Mouse (Mus musculus): ENCODE data around the gene Xrn1. TPM values are rescaled to one million over a fixed set of nuclear protein-coding genes. Genes with fewer than 3 reads are reported as not detected.
A peak's percentile ranks its signal among the peaks of the same experiment; 100 is the strongest.
"Not testable (repeated sequence)": the region's sequence is repeated elsewhere in the genome, so short reads cannot be mapped to it uniquely, and the experiment has no call there.

The Xrn1 gene
- polyA plus RNA-seq, 1 experiment from 2014 or later: 15.3 TPM

GRCm38 (mm10) chr9:96088456-96088855 is 133.9 kb downstream of the Xrn1 start:
- POLR2A ChIA-PET; ATAC-seq; H3K27me3 ChIP-seq; in situ Hi-C loops (cut with MboI; ENCODE audit: low pct_unique_long_range_greater_than_20kb); CTCF ChIA-PET; DNase-seq (ENCODE audit: low read depth, low spot score): not testable (repeated sequence)
- TF ChIP-seq CTCF (IDR thresholded peaks at IDR 0.05): peak; percentile 22

DNA sequence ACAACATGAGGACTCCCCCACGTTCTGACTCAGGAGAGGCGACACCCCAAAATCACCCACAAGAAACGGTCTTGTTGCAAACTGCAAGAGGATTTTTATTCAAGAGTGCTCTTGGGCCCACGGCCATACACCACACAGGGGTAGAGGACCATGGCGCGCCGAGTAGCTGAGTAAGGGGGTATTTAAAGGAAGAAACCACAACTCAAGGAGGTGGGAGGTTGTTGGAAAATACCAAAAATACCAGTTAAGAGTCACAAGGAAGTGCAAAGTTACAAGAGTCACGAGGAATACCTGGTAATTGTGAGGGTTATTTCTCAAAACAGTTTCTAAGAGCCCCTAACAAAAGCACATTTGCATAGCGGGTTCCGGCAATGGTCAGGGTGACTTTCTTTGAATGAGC is 138.1 kb downstream of the Xrn1 start:
- in situ Hi-C loops (cut with MboI; ENCODE audit: low pct_unique_long_range_greater_than_20kb); CTCF ChIA-PET; ATAC-seq; POLR2A ChIA-PET; DNase-seq (ENCODE audit: low read depth, low spot score); H3K27me3 ChIP-seq: not testable (repeated sequence)

- no peaks in the 10 kb centered on the region for H3K27me3 ChIP-seq
- ChIA-PET POLR2A (no interaction called here), CTCF (no interaction called here)
- no peak for TF ChIP-seq CTCF (IDR thresholded peaks at IDR 0.05)
- in situ Hi-C loops (cut with MboI; ENCODE audit: low pct_unique_long_range_greater_than_20kb): no loop called here
- ATAC-seq (no peak), DNase-seq (ENCODE audit: low read depth, low spot score) (no peak)
Measured at GRCm38 (mm10) chr9:96093221-96093620, 138.7 kb downstream of the Xrn1 start.

- ChIA-PET CTCF (no interaction called here), POLR2A (no interaction called here)
- in situ Hi-C loops (cut with MboI; ENCODE audit: low pct_unique_long_range_greater_than_20kb): no loop called here
- no peaks in the 10 kb centered on the region for H3K27me3 ChIP-seq
- DNase-seq (ENCODE audit: low read depth, low spot score): no peak
- TF ChIP-seq CTCF (IDR thresholded peaks at IDR 0.05): no peak
- ATAC-seq: no peak
Measured at GRCm38 (mm10) chr9:96094341-96094740, 139.8 kb downstream of the Xrn1 start.

DNA sequence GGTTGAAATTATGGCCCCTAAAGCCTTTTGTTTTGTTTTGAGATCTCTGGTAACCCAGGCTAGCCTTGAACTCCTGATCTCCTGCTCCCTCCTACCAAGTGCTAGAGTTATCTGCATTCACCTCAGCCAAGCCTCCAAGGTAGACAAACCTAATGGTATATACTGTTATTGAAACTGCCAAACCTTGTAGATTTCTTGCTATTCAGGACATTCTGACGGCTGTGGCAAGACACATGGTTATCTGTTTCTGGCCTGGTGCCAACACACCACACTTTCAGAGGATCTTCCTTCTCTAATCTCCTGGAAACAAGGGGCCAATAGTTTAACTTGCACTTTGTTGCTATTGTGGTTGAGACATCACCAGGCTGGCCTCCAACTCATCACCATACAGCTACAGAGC is 140.6 kb downstream of the Xrn1 start:
- in situ Hi-C loops (cut with MboI; ENCODE audit: low pct_unique_long_range_greater_than_20kb): no loop called here
- ChIA-PET CTCF (no interaction called here), POLR2A (no interaction called here)
- ATAC-seq: no peak
- H3K27me3 ChIP-seq: no peaks in the 10 kb centered on the region
- no peak for DNase-seq (ENCODE audit: low read depth, low spot score)
- no peak for TF ChIP-seq CTCF (IDR thresholded peaks at IDR 0.05)

DNA sequence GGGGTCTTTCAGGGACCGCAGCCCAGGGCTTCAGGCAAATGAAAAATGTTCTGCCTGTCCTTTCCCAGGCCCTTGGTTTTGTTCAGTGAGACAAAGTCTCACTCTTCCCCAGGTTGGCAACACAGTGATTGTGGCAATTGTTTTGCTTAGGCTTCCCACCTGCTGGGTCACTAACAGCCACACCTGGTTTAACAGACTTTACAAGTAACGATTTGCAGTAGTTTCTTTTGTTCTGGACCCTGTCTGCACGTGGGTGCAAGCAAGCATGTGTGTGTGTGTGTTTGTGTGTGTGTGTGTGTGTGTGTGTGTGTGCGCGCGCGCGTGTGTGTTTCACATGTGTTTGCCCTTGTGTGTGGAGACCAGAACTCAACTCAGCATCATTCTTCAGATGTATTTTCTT is 148.3 kb downstream of the Xrn1 start:
- in situ Hi-C loops (cut with MboI; ENCODE audit: low pct_unique_long_range_greater_than_20kb): no loop called here
- POLR2A ChIA-PET: no interaction called here
- DNase-seq (ENCODE audit: low read depth, low spot score) (no peak), ATAC-seq (no peak)
- CTCF ChIA-PET: interaction anchor here (1.1 kb wide), 1 partner anchor 11 kb away, joined by 3 read pairs; no protein-coding TSS in a partner anchor
- H3K27me3 ChIP-seq: no peaks in the 10 kb centered on the region
- no peak for TF ChIP-seq CTCF (IDR thresholded peaks at IDR 0.05)

Other genes with a start within 250 kb of the Xrn1 start
- 7.0 TPM for gene Trpc1, start 204.4 kb upstream of the Xrn1 start, polyA plus RNA-seq (2021)
- gene Pls1, start 109.4 kb upstream of the Xrn1 start, polyA plus RNA-seq (2021): 0.74 TPM
- gene Atr, start 97.2 kb upstream of the Xrn1 start, polyA plus RNA-seq (2021): 9.0 TPM
- 1.9 TPM for gene Gk5, start 164.6 kb downstream of the Xrn1 start, polyA plus RNA-seq (2021)
- 24.2 TPM for gene Tfdp2, start 241.5 kb downstream of the Xrn1 start, polyA plus RNA-seq (2021)